Mouse (Mus musculus): ENCODE data around the gene Exd1. TPM values are rescaled to one million over a fixed set of nuclear protein-coding genes. Genes with fewer than 3 reads are reported as not detected.

Gene Exd1
- polyA plus RNA-seq (2014; fragmentation: Illumina TruSeq; extraction: RNeasy Lipid Tissue Mini Kit (QIAGEN cat#74804)): 0.51 TPM

DNA sequence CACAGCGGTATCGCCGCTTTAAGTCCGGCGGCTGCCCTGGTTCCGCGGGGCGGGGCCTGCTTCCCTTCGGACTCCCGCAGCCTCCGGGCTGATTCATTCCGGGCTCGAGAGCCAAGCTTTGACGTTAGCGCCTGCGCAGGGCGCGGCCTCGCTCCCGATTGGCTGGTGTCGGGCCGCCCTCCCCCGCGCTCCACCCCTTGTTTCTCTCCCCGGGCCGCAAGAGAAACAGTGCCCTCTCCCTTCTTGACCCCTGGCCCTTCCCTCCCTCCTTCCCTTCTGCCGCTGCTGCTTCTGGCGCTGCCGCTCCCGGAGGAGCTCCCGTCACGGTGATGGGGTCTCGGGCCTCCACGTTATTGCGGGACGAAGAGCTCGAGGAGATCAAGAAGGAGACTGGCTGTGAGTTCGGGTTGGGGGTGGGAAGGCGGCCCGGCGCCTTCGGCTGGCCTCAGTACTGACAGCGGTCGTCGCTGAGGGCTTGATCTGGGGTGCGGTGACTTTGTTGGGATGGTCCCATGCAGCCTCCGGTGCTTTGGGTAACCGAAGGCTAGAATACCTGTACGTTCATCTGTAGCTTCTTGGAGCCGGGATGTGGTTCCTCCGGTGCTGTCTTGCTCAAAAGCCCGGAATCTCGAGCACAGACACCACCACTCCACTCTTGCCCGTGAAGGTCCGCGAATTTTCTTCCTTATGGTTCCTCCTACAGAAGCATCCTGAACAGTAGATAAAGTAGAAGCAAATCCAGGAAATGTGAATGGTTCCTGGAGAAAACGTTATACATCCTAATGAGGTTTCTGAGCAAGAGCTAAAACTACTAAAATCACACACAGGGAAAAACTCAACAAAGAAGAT, at the start of gene Exd1, which contains the start of gene Chp1:
Exd1 (minus strand) TSS at position 106 of the 849 bp plus-strand sequence.
Chp1 (plus strand) TSS at position 176 of the 849 bp plus-strand sequence.

DNA sequence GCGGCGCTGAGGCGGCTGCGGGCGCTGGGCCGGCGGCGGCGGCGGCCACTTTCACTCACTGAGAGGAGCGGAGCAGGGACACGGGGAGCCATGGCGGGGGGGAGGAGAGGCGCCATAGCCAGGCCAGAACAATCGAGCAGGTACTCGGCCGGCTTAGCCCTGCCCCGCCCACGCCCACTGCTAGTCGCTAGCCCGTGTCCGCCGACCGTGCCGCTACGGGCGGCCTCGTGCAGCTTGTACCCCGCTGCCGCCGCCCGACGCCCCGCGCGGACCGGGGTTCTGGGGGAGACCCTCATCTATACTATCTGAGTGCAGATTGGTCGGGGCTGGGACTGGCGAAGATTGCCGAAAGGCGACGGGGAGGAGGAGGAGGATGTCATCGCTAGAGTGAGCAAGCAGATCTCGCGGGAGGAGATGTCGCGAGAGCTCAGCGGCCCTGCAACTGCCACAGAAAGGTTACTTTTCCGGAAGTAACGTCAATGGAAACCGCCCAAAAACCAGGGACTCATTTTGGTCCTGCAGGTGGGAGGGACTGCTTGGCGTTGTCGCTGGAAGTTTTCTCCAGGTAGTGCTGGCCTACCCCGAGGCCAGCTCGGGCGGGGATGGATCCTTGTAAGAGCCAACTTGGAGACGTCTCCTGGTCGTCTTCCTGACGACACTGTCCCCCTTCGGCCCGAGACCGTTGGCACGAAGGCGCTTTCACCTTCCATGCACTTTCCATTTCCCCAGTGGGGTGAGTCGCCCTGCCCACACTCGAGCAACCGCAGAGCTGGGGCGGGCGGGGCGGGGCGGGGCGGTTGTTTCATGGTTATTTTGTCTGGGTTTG, 69.6 kb downstream of the Exd1 start, which contains the start of gene Ino80:
Ino80 (minus strand) TSS at position 117 of the 826 bp plus-strand sequence.

Other genes with a start within 250 kb of the Exd1 start
- 0.14 TPM for gene Dll4, start 221.8 kb downstream of the Exd1 start, polyA plus RNA-seq (2014; fragmentation: Illumina TruSeq; extraction: RNeasy Lipid Tissue Mini Kit (QIAGEN cat#74804))
- gene Chac1, start 196.4 kb downstream of the Exd1 start, polyA plus RNA-seq (2014; fragmentation: Illumina TruSeq; extraction: RNeasy Lipid Tissue Mini Kit (QIAGEN cat#74804)): not detected
- gene Ino80, start 69.9 kb downstream of the Exd1 start, polyA plus RNA-seq (2014; fragmentation: Illumina TruSeq; extraction: RNeasy Lipid Tissue Mini Kit (QIAGEN cat#74804)): 26.7 TPM
- 200 TPM for gene Chp1, start 70 bp upstream of the Exd1 start, polyA plus RNA-seq (2014; fragmentation: Illumina TruSeq; extraction: RNeasy Lipid Tissue Mini Kit (QIAGEN cat#74804))
- gene Nusap1, start 70.7 kb upstream of the Exd1 start, polyA plus RNA-seq (2014; fragmentation: Illumina TruSeq; extraction: RNeasy Lipid Tissue Mini Kit (QIAGEN cat#74804)): 70.1 TPM
- gene Oip5, start 70.8 kb upstream of the Exd1 start, polyA plus RNA-seq (2014; fragmentation: Illumina TruSeq; extraction: RNeasy Lipid Tissue Mini Kit (QIAGEN cat#74804)): 26.2 TPM
- 78.7 TPM for gene Ndufaf1, start 115.2 kb upstream of the Exd1 start, polyA plus RNA-seq (2014; fragmentation: Illumina TruSeq; extraction: RNeasy Lipid Tissue Mini Kit (QIAGEN cat#74804))
- gene Rtf1, start 127.4 kb upstream of the Exd1 start, polyA plus RNA-seq (2014; fragmentation: Illumina TruSeq; extraction: RNeasy Lipid Tissue Mini Kit (QIAGEN cat#74804)): 47.4 TPM
- gene Itpka, start 194.7 kb upstream of the Exd1 start, polyA plus RNA-seq (2014; fragmentation: Illumina TruSeq; extraction: RNeasy Lipid Tissue Mini Kit (QIAGEN cat#74804)): not detected
- not detected for gene Ltk, start 212.8 kb upstream of the Exd1 start, polyA plus RNA-seq (2014; fragmentation: Illumina TruSeq; extraction: RNeasy Lipid Tissue Mini Kit (QIAGEN cat#74804))
- 0.57 TPM for gene Rpap1, start 239.9 kb upstream of the Exd1 start, polyA plus RNA-seq (2014; fragmentation: Illumina TruSeq; extraction: RNeasy Lipid Tissue Mini Kit (QIAGEN cat#74804))